Mouse (Mus musculus) limb, embryonic 14.5 days (tissue): ENCODE measurements around the gene Rgs14. TPM values are rescaled to one million over a fixed set of nuclear protein-coding genes. Genes with fewer than 3 reads are reported as not detected.

Source experiments
- ATAC-seq: fragments of 200-750 bp; cut with Nextera tagmentation; 2 replicates; pipeline ENCODE4 v1.8.0; 2017; ENCODE audit warnings: low read depth, moderate number of reproducible peaks, moderate TSS enrichment; ENCODE audit not compliant: low FRiP score
- DNase-seq: peaks from one replicate; pipeline ENCODE4 v3.0.0-alpha.2; 2015; ENCODE audit warnings: low spot score
- H3K27ac ChIP-seq: fragments of 300-500 bp; sonication (generic); replicated peaks from 2 replicates; pipeline ENCODE4 v1.5.1; 2014; ENCODE audit warnings: low read depth, mild to moderate bottlenecking, low read length, moderate library complexity, mixed read lengths
- H3K27me3 ChIP-seq: fragments of 300-500 bp; sonication (generic); 2 replicates; pipeline ENCODE4 v1.6.1; 2014; ENCODE audit warnings: low read length, mixed read lengths; ENCODE audit not compliant: control insufficient read depth, insufficient read depth
- H3K36me3 ChIP-seq: fragments of 300-500 bp; sonication (generic); 2 replicates; pipeline ENCODE4 v1.6.1; 2014; ENCODE audit warnings: mild to moderate bottlenecking, low read length, moderate library complexity, mixed read lengths; ENCODE audit not compliant: control insufficient read depth, insufficient read depth
- H3K4me1 ChIP-seq: fragments of 300-500 bp; sonication (generic); 2 replicates; pipeline ENCODE4 v1.6.1; 2014; ENCODE audit warnings: antibody characterized with exemption, low read length, mixed read lengths; ENCODE audit not compliant: control insufficient read depth, insufficient read depth
- H3K4me2 ChIP-seq: fragments of 300-500 bp; sonication (generic); replicated peaks from 2 replicates; pipeline ENCODE4 v1.6.1; 2014; ENCODE audit warnings: low read depth, mild to moderate bottlenecking, low read length, moderate library complexity; ENCODE audit not compliant: severe bottlenecking
- H3K4me3 ChIP-seq: fragments of 300-500 bp; sonication (generic); replicated peaks from 2 replicates; pipeline ENCODE4 v1.5.1; 2014; ENCODE audit warnings: low read length
- H3K9ac ChIP-seq: fragments of 300-500 bp; sonication (generic); 2 replicates; pipeline ENCODE4 v1.6.1; 2014; ENCODE audit warnings: mild to moderate bottlenecking, low read depth, low read length, moderate library complexity; ENCODE audit not compliant: severe bottlenecking
- H3K9me3 ChIP-seq: fragments of 300-500 bp; sonication (generic); 2 replicates; pipeline ENCODE4 v1.6.1; 2016; ENCODE audit warnings: low read length; ENCODE audit not compliant: control insufficient read depth
- POLR2A ChIP-seq: fragments of 200-500 bp; IDR thresholded peaks from 2 replicates; pipeline ENCODE4 v1.8.0; 2012; ENCODE audit warnings: inconsistent platforms, mild to moderate bottlenecking, moderate library complexity, borderline replicate concordance; ENCODE audit not compliant: insufficient read depth, insufficient read length; ENCODE audit errors: extremely low read depth
- WGBS: fragments of 180-500 bp; shearing (Covaris S2); extraction: QIAGEN DNeasy Blood & Tissue Kit; methylation state at CpG from one replicate; pipeline ENCODE4 v1.1.7; 2014; 5-methylcytosine and 5-hydroxymethylcytosine counted together
- polyA plus RNA-seq, 2 experiments: library from polyadenylated mRNA; depleted of rRNA in 1 of 2; stranded (reverse) in 1 of 2; unstranded in 1 of 2; fragments of >200 nt; fragmentation: Nextera tagmentation in 1 of 2; extraction: Ambion mirVana in 1 of 2; gene quantifications; 2 replicates each; pipeline versions ENCODE4 v1.2.1 to v1.2.3; 2012 to 2014

Rgs14 gene
- polyA plus RNA-seq, 2 experiments: 1.8 to 2.4 TPM

DNA sequence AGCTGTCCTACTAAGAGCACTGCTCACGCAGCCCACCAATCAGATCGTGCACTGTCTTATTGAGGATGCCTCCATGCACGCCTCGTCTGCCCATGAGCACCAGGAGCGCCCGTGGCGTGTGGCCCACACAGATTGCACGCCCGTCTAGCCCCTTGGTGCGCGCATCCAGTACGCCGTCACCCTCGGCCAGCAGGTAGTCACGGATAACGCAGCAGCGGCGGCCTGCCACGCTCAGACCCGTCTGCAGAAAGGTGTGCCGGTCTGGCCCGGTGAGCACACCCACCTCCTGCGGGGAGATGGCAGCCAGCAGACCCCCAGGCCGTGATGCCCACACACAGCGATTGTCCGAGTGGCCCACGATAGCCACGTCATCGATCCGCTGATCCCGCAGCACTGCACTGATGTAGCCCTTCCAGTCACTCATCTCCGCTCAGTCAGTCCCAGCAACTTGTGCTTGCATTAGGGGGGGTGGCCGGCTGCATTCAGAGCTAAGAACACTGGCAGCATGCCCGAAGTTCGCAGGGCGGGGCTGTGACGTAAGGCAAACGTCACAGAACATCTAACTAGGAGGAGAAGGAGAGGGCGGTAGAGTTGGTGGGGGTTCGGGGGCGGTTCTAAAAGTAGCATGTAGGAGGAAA is 45.3 kb downstream of the Rgs14 start, which contains the start of gene Pfn3:
Gene Pfn3, minus strand, starts transcription at position 490 of the 638 bp plus-strand sequence.
- peak; percentile 81 for DNase-seq
- ATAC-seq: peak; percentile 70
- Histone ChIP-seq H3K4me2 (peak within 1 kb of the TSS; percentile 68), H3K9me3 (no peaks in the 10 kb centered on the region), H3K27me3 (peaks cover 10% of the 10 kb centered on the region), H3K27ac (no peak within 1 kb of the TSS), H3K9ac (peak within 1 kb of the TSS; percentile 54), H3K4me3 (peak within 1 kb of the TSS; percentile 35), H3K36me3 (no peaks in the 10 kb centered on the region), H3K4me1 (peaks cover 3% of the 10 kb centered on the region; the same call in 1 of the 2 replicates)
- TF ChIP-seq POLR2A: no peak
- WGBS: 9% methylated on average over 41 of the region's 41 CpGs

DNA sequence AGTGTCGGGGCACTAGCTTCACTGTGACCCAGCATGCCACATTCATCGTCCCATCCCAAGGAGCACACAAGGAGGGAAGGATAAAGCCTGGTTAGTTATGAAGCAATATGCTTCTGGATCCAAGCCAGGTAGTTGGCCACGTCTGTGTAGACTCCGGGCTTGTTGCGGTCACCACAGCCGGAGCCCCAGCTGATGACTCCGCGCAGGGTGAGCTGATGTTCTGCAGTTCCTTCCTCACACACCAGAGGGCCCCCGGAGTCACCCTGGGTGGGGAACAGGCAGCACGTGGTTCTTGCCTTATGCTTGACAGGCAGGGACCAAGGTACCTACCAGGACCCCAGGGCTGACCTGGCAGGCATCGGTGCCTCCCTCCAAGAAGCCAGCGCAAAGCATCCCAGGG is 48.5 kb downstream of the Rgs14 start:
- 14% methylated on average over 12 of the region's 12 CpGs for WGBS
- ATAC-seq (peak; percentile 34; the same call in 1 of the 2 replicates), DNase-seq (peak; percentile 66)
- Histone ChIP-seq H3K4me3 (no peak overlapping the region), H3K4me1 (peaks cover 12% of the 10 kb centered on the region), H3K27ac (no peak overlapping the region), H3K4me2 (peak overlapping the region; percentile 21; the same call in 1 of the 2 replicates), H3K9me3 (no peaks in the 10 kb centered on the region), H3K9ac (no peak overlapping the region), H3K36me3 (no peaks in the 10 kb centered on the region), H3K27me3 (peaks cover 34% of the 10 kb centered on the region)
- TF ChIP-seq POLR2A: no peak

DNA sequence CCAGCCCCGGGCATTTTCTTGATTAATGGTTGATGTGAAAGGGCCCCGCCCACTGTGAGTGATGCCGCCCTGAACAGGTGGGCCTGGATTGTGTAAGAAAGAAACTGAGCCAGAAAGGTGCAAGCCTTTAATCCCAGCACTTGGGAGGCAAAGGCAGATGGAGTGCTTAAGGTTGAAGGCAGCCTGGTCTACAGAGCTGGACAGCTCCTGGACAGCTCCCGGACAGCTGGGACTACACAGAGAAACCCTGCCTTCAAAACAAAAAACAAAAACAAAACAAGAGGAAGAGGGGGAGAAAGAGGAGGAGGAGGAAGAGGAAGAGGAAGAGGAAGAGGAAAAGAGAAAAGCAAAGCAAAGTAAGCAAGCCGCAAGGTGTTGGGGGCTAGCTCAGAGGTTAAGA is 49.6 kb downstream of the Rgs14 start:
- no peak for DNase-seq

DNA sequence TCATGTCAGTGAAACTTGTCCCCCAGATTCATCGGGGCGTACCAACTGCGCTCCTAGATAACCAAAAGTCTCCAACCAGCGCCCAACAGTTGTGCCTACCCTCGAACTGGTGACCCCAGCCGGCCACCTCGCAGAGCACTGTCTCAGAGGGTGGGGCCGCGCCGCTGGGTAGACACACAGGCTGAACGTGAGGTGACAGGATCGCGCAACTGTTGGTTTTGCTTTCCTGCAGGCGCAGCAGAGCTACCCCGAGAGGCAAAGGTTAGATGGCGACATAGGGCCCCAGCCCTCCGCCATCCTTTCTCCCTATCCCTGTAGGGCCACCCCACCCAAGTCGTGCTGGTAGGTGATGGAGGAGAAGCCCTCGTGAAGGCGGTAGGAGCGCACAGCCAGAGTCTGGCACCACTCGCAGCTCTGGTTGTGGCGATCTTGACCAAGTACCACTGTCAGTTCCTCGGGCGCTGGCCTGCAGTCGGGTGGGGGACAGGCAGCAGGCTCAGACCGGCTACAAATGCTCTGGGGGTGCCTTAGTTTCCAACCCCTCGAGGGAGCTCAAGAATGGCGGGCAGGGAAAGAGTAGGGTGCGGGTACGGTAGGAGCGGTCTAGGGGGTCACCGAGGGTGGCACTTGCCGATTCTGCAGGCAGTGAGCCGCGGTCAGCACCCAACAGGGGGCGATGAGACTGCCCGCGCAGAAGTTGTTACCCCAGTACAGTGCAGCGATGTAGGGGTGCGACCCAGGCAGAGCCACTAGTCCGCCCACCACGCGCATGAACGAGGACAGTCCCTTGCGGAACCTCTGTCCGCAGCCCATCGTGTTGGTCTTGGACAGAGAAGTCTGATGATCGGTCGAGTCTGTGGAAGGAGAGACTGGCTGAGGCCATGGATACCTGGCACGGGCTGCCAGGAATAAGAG is 50.7 kb downstream of the Rgs14 start:
- Histone ChIP-seq H3K4me2 (peak overlapping the region; percentile 42), H3K9ac (no peak overlapping the region), H3K4me1 (peaks cover 9% of the 10 kb centered on the region), H3K27ac (no peak overlapping the region), H3K36me3 (no peaks in the 10 kb centered on the region), H3K27me3 (peaks cover 34% of the 10 kb centered on the region), H3K4me3 (0 out of 2 replicates have a peak overlapping the region, but pooled peaks have one; percentile 26), H3K9me3 (no peaks in the 10 kb centered on the region)
- no peak for TF ChIP-seq POLR2A
- 29% methylated on average over 50 of the region's 51 CpGs for WGBS
- DNase-seq: no peak
- no peak for ATAC-seq

More for the DNA sequence above, 49.6 kb downstream of the Rgs14 start:
- no peak overlapping the region for H3K4me3 ChIP-seq
- WGBS: 75% methylated on average over 5 of the region's 5 CpGs
- ATAC-seq: no peak
- no peak overlapping the region for H3K27ac ChIP-seq
- peaks cover 34% of the 10 kb centered on the region for H3K27me3 ChIP-seq
- TF ChIP-seq POLR2A: no peak
- H3K9ac ChIP-seq: no peak overlapping the region
- no peaks in the 10 kb centered on the region for H3K9me3 ChIP-seq
- no peak overlapping the region for H3K4me2 ChIP-seq
- no peaks in the 10 kb centered on the region for H3K36me3 ChIP-seq
- peaks cover 12% of the 10 kb centered on the region for H3K4me1 ChIP-seq
